Mouse (Mus musculus) spleen, adult 2 months (tissue): ENCODE data around the gene Wnt5b.

Experiments
- CTCF ChIP-seq: fragments of 200-500 bp; IDR thresholded peaks from 2 replicates; pipeline ENCODE4 v1.5.1; 2011; ENCODE audit warnings: mild to moderate bottlenecking, inconsistent platforms; ENCODE audit not compliant: insufficient read depth, insufficient read length, insufficient replicate concordance; ENCODE audit errors: extremely low read depth
- POLR2A ChIP-seq: fragments of 200-500 bp; IDR thresholded peaks from 2 replicates; pipeline ENCODE4 v1.6.1; 2011; ENCODE audit warnings: low read depth, low read length, inconsistent platforms

GRCm38 (mm10) chr6:119491006-119491405 lies 53.1 kb downstream of the Wnt5b start:
- TF ChIP-seq POLR2A (no peak), CTCF (no peak)
